Mouse (Mus musculus) CH12.LX (cell line): ENCODE results near the gene Col18a1. TPM values are rescaled to one million over a fixed set of nuclear protein-coding genes. Genes with fewer than 3 reads are reported as not detected.
A peak's percentile ranks its signal among the peaks of the same experiment; 100 is the strongest.

Experiments used
- DNase-seq: peaks from one replicate; pipeline ENCODE4 v3.0.0-alpha.2; 2013; ENCODE audit errors: extremely low read depth
- H3K27ac ChIP-seq: 2 replicates; pipeline ENCODE4 v1.5.1; 2012; ENCODE audit warnings: low read depth, mild to moderate bottlenecking, control low read depth, moderate library complexity; ENCODE audit not compliant: insufficient read depth
- H3K27me3 ChIP-seq: replicated peaks from 2 replicates; pipeline ENCODE3; 2012; ENCODE audit warnings: inconsistent platforms
- H3K36me3 ChIP-seq, 2 experiments: replicated peaks in 1 of 2; 2 replicates each; pipeline versions ENCODE3 to v1.6.1; 2012; ENCODE audit warnings: inconsistent platforms in 1 of 2, low read length in 1 of 2, mild to moderate bottlenecking in 1 of 2, mixed read lengths in 1 of 2, moderate library complexity in 1 of 2; ENCODE audit not compliant: control insufficient read depth in 1 of 2, insufficient read depth in 1 of 2
- H3K4me1 ChIP-seq, 2 experiments: 2 replicates each; pipeline ENCODE4 v1.6.1; 2012; ENCODE audit warnings: inconsistent platforms in 1 of 2, moderate library complexity in 1 of 2; ENCODE audit not compliant: insufficient read depth in 2 of 2, control insufficient read depth in 1 of 2
- H3K4me2 ChIP-seq: 2 replicates; pipeline ENCODE4 v1.6.1; 2012; ENCODE audit warnings: low read depth, mild to moderate bottlenecking, control low read depth; ENCODE audit not compliant: poor library complexity, insufficient read depth, severe bottlenecking
- H3K4me3 ChIP-seq, 3 experiments: fragments of 150-350 bp in 1 of 3; sonication (generic) in 1 of 3; replicated peaks in 1 of 3; 2 replicates each; pipeline versions ENCODE3 to v1.5.1; 2011 to 2012; ENCODE audit warnings: low read depth in 2 of 3, low read length in 2 of 3, mild to moderate bottlenecking in 2 of 3, moderate library complexity in 2 of 3, control low read depth in 1 of 3, improper control_type of control experiment in 1 of 3, inconsistent platforms in 1 of 3, mixed read lengths in 1 of 3; ENCODE audit not compliant: poor library complexity in 1 of 3
- H3K79me2 ChIP-seq: replicated peaks from 2 replicates; pipeline ENCODE4 v1.6.1; 2012; ENCODE audit warnings: mild to moderate bottlenecking, moderate library complexity; ENCODE audit not compliant: control insufficient read depth, poor library complexity, insufficient read depth, severe bottlenecking; ENCODE audit errors: extremely low read depth
- H3K9ac ChIP-seq: 2 replicates; pipeline ENCODE4 v1.6.1; 2012; ENCODE audit warnings: low read depth, mild to moderate bottlenecking, control low read depth, moderate library complexity; ENCODE audit not compliant: insufficient read depth
- H3K9me3 ChIP-seq: replicated peaks from 2 replicates; pipeline ENCODE3; 2012; ENCODE audit warnings: low read length, inconsistent platforms, mixed read lengths
- CHD1 ChIP-seq: IDR thresholded peaks from 2 replicates; pipeline ENCODE4 v1.6.1; 2012; ENCODE audit warnings: low read depth, low read length, improper control_type of control experiment, inconsistent platforms
- CHD2 ChIP-seq: IDR thresholded peaks from 2 replicates; pipeline ENCODE4 v1.6.1; 2011; ENCODE audit warnings: low read length, improper control_type of control experiment
- CTCF ChIP-seq, 2 experiments: IDR thresholded peaks in 1 of 2; conservative IDR thresholded peaks in 1 of 2; 2 replicates each; pipeline ENCODE4 v1.5.1; 2011 to 2012; ENCODE audit warnings: low read depth in 2 of 2, low read length in 2 of 2, improper control_type of control experiment in 1 of 2, inconsistent platforms in 1 of 2, mild to moderate bottlenecking in 1 of 2, moderate library complexity in 1 of 2
- E2F4 ChIP-seq: IDR thresholded peaks from 2 replicates; pipeline ENCODE4 v1.6.1; 2011; ENCODE audit warnings: low read depth, low read length, improper control_type of control experiment; ENCODE audit not compliant: insufficient replicate concordance
- EP300 ChIP-seq: IDR thresholded peaks from 2 replicates; pipeline ENCODE4 v1.6.1; 2011; ENCODE audit warnings: low read length, improper control_type of control experiment
- ETS1 ChIP-seq: conservative IDR thresholded peaks from 2 replicates; pipeline ENCODE4 v1.6.1; 2012; ENCODE audit warnings: low read depth, mild to moderate bottlenecking, inconsistent platforms, low read length, improper control_type of control experiment, moderate library complexity
- GABPA ChIP-seq: IDR thresholded peaks from 2 replicates; pipeline ENCODE4 v1.6.1; 2012; ENCODE audit warnings: low read depth, low read length, improper control_type of control experiment, inconsistent platforms; ENCODE audit not compliant: insufficient replicate concordance
- HCFC1 ChIP-seq: IDR thresholded peaks from 2 replicates; pipeline ENCODE4 v1.6.1; 2012; ENCODE audit warnings: low read depth, mild to moderate bottlenecking, inconsistent platforms, low read length, improper control_type of control experiment
- KAT2A ChIP-seq: IDR thresholded peaks from 2 replicates; pipeline ENCODE4 v1.6.1; 2012; ENCODE audit warnings: low read length, improper control_type of control experiment, inconsistent platforms; ENCODE audit not compliant: insufficient replicate concordance
- MAX ChIP-seq: IDR thresholded peaks from 2 replicates; pipeline ENCODE4 v1.6.1; 2011; ENCODE audit warnings: low read length, improper control_type of control experiment
- MEF2A ChIP-seq: IDR thresholded peaks from 2 replicates; pipeline ENCODE4 v1.6.1; 2014; ENCODE audit warnings: low read depth, mild to moderate bottlenecking, inconsistent platforms, low read length, improper control_type of control experiment, borderline replicate concordance
- MYC ChIP-seq: IDR thresholded peaks from 2 replicates; pipeline ENCODE4 v1.6.1; 2011; ENCODE audit warnings: low read depth, mild to moderate bottlenecking, improper control_type of control experiment, low read length
- PAX5 ChIP-seq: IDR thresholded peaks from 2 replicates; pipeline ENCODE4 v1.6.1; 2012; ENCODE audit warnings: low read length, inconsistent platforms, mixed read lengths
- RAD21 ChIP-seq: IDR thresholded peaks from 2 replicates; pipeline ENCODE4 v1.6.1; 2011; ENCODE audit warnings: low read depth, mild to moderate bottlenecking, low read length, improper control_type of control experiment, moderate library complexity
- TBP ChIP-seq: conservative IDR thresholded peaks from 2 replicates; pipeline ENCODE4 v1.6.1; 2011; ENCODE audit warnings: low read depth, low read length, improper control_type of control experiment
- TCF12 ChIP-seq: IDR thresholded peaks from 2 replicates; pipeline ENCODE4 v1.6.1; 2014; ENCODE audit warnings: low read depth, mild to moderate bottlenecking, inconsistent platforms, low read length, improper control_type of control experiment
- USF2 ChIP-seq: conservative IDR thresholded peaks from 2 replicates; pipeline ENCODE4 v1.6.1; 2011; ENCODE audit warnings: low read depth, low read length, improper control_type of control experiment
- ZKSCAN1 ChIP-seq: IDR thresholded peaks from 2 replicates; pipeline ENCODE4 v1.6.1; 2012; ENCODE audit warnings: low read depth, inconsistent platforms, low read length, improper control_type of control experiment, borderline replicate concordance
- dilution Hi-C: fragments of 300-500 bp; cut with MboI; formaldehyde crosslinking; loops from 2 replicates; pipeline ENCODE4 v1.14.3; 2020; ENCODE audit warnings: low sequenced_read_pairs; ENCODE audit not compliant: extremely low pct_unique_long_range_greater_than_20kb, extremely low pct_ligation_motif_present
- in situ Hi-C: fragments of 300-500 bp; cut with MboI; formaldehyde crosslinking; loops from 3 replicates; pipeline ENCODE4 v1.14.3; 2019; ENCODE audit warnings: low sequenced_read_pairs, low pct_ligation_motif_present, low pct_unique_long_range_greater_than_20kb, mixed read lengths
- polyA plus RNA-seq: library from polyadenylated mRNA; unstranded; fragments of >175 nt; gene quantifications from 2 replicates; pipeline ENCODE4 v1.2.1, GENCODE M21; 2012; ENCODE audit warnings: low read depth; ENCODE audit not compliant: insufficient read length
- total RNA-seq, 2 experiments: library from RNA; depleted of rRNA; stranded (reverse); fragments of 300-350 nt in 1 of 2; fragments of >200 nt in 1 of 2; gene quantifications; 2 replicates each; pipeline ENCODE4 v1.2.3; 2012 to 2014

Gene Col18a1
- total and polyA plus RNA-seq, 3 experiments = 0.17 to 14.5 (median 1.7) TPM

- peak overlapping the region in 1 of 3 experiments; percentile 5 for H3K4me3 ChIP-seq
- peak overlapping the region; percentile 46 for H3K4me2 ChIP-seq
- H3K79me2 ChIP-seq = no peaks in the 10 kb centered on the region
- no peak overlapping the region; the same call in 1 of the 2 replicates for H3K27ac ChIP-seq
- peaks cover 84% of the 10 kb centered on the region for H3K27me3 ChIP-seq
- 0 out of 2 replicates have a peak overlapping the region, but pooled peaks have one; percentile 1 for H3K9ac ChIP-seq
- H3K9me3 ChIP-seq = peaks cover 10% of the 10 kb centered on the region
- in situ Hi-C loops (no loop called here), dilution Hi-C loops (no loop called here)
- peaks cover 0 to 20% of the 10 kb centered on the region in 2 experiments; a peak in 2 of 4 replicates for H3K4me1 ChIP-seq
- no peaks in the 10 kb centered on the region for H3K36me3 ChIP-seq
- no peak for DNase-seq
- TF ChIP-seq EP300 (no peak), PAX5 (no peak), E2F4 (no peak), CHD1 (no peak), MEF2A (no peak), HCFC1 (no peak), CHD2 (no peak), USF2 (no peak), MAX (no peak)
Measured at GRCm38 (mm10) chr10:77095666-77096065, 70.7 kb downstream of the Col18a1 start.

- H3K27ac ChIP-seq = no peak overlapping the region
- TF ChIP-seq GABPA (no peak), TBP (no peak), CTCF (conservative IDR thresholded peaks at IDR 0.05 in 1 of 2, IDR thresholded peaks at IDR 0.05 in 1 of 2; ENCODE audit: low read depth in 2 of 2, low read length in 2 of 2) (no peak), TCF12 (no peak), KAT2A (no peak)
- TF ChIP-seq, all 38 proteins: peak for 0
- DNase-seq = no peak
- Histone ChIP-seq H3K9me3 (peaks cover 10% of the 10 kb centered on the region), H3K4me2 (no peak overlapping the region), H3K9ac (no peak overlapping the region), H3K36me3 (no peaks in the 10 kb centered on the region), H3K79me2 (no peaks in the 10 kb centered on the region), H3K27me3 (peaks cover 81% of the 10 kb centered on the region), H3K4me3 (no peak overlapping the region), H3K4me1 (peaks cover 4 to 23% of the 10 kb centered on the region in 2 experiments; a peak in 2 of 4 replicates)
- in situ Hi-C loops = no loop called here
- dilution Hi-C loops = no loop called here
Measured at GRCm38 (mm10) chr10:77093817-77094216, 72.5 kb downstream of the Col18a1 start.

GRCm38 (mm10) chr10:77091538-77092097 lies 74.7 kb downstream of the Col18a1 start:
- H3K79me2 ChIP-seq = no peaks in the 10 kb centered on the region
- H3K9me3 ChIP-seq = peaks cover 10% of the 10 kb centered on the region
- peaks cover 0 to 8% of the 10 kb centered on the region in 2 experiments for H3K36me3 ChIP-seq
- no peak overlapping the region for H3K4me2 ChIP-seq
- H3K27me3 ChIP-seq = peaks cover 77% of the 10 kb centered on the region
- H3K27ac ChIP-seq = 0 out of 2 replicates have a peak overlapping the region, but pooled peaks have one; percentile 5
- DNase-seq = no peak
- dilution Hi-C loops = no loop called here
- TF ChIP-seq CTCF (conservative IDR thresholded peaks at IDR 0.05 in 1 of 2, IDR thresholded peaks at IDR 0.05 in 1 of 2; ENCODE audit: low read depth in 2 of 2, low read length in 2 of 2) = no peak
- no peak for TF ChIP-seq ZKSCAN1
- TF ChIP-seq PAX5 = no peak
- TF ChIP-seq MYC = no peak
- TF ChIP-seq RAD21 = no peak
- TF ChIP-seq ETS1 = no peak
- H3K4me1 ChIP-seq = peaks cover 4 to 23% of the 10 kb centered on the region in 2 experiments; a peak in 2 of 4 replicates
- in situ Hi-C loops = no loop called here
- H3K4me3 ChIP-seq = no peak overlapping the region
- no peak overlapping the region for H3K9ac ChIP-seq
